Mouse (Mus musculus) MEL (cell line): Measurements from ENCODE around the gene Fam98b. TPM values are rescaled to one million over a fixed set of nuclear protein-coding genes. Genes with fewer than 3 reads are reported as not detected.

Experiments
- DNase-seq: peaks from one replicate; pipeline ENCODE4 v3.0.0; 2011; ENCODE audit warnings: low read depth, low spot score
- H3K27ac ChIP-seq: 2 replicates; pipeline ENCODE4 v1.5.1; 2012; ENCODE audit warnings: low read depth, mild to moderate bottlenecking, control low read depth, low read length, moderate library complexity; ENCODE audit not compliant: control insufficient read depth
- H3K27me3 ChIP-seq, 2 experiments: fragments of 150-350 bp in 1 of 2; sonication (generic) in 1 of 2; 2 replicates each; pipeline ENCODE4 v1.6.1; 2012; ENCODE audit warnings: low read length in 2 of 2, mild to moderate bottlenecking in 2 of 2, improper control_type of control experiment in 1 of 2, moderate library complexity in 1 of 2; ENCODE audit not compliant: insufficient read depth in 2 of 2, control insufficient read depth in 1 of 2
- H3K36me3 ChIP-seq, 2 experiments: 2 replicates each; pipeline ENCODE4 v1.6.1; 2012 to 2014; ENCODE audit warnings: low read length in 2 of 2, improper control_type of control experiment in 1 of 2, inconsistent platforms in 1 of 2, mild to moderate bottlenecking in 1 of 2; ENCODE audit not compliant: insufficient read depth in 2 of 2, control insufficient read depth in 1 of 2
- H3K4me1 ChIP-seq, 2 experiments: fragments of 150-350 bp in 1 of 2; sonication (generic) in 1 of 2; 2 replicates each; pipeline ENCODE4 v1.6.1; 2012; ENCODE audit warnings: low read length in 2 of 2, improper control_type of control experiment in 1 of 2, mild to moderate bottlenecking in 1 of 2; ENCODE audit not compliant: insufficient read depth in 2 of 2, control insufficient read depth in 1 of 2
- H3K4me3 ChIP-seq, 2 experiments: fragments of 150-350 bp in 1 of 2; sonication (generic) in 1 of 2; 2 replicates each; pipeline ENCODE4 v1.5.1; 2012; ENCODE audit warnings: low read depth in 2 of 2, low read length in 2 of 2, mild to moderate bottlenecking in 2 of 2, moderate library complexity in 2 of 2, control low read depth in 1 of 2, improper control_type of control experiment in 1 of 2; ENCODE audit not compliant: control insufficient read depth in 1 of 2, insufficient read depth in 1 of 2
- H3K79me2 ChIP-seq: 2 replicates; pipeline ENCODE4 v1.6.1; 2012; ENCODE audit warnings: mild to moderate bottlenecking, low read length, moderate library complexity; ENCODE audit not compliant: control insufficient read depth, poor library complexity, insufficient read depth
- H3K9ac ChIP-seq: 2 replicates; pipeline ENCODE4 v1.6.1; 2012; ENCODE audit warnings: low read depth, mild to moderate bottlenecking, control low read depth, low read length, moderate library complexity; ENCODE audit not compliant: control insufficient read depth, poor library complexity, severe bottlenecking
- H3K9me3 ChIP-seq: fragments of 150-350 bp; sonication (generic); replicated peaks from 2 replicates; pipeline ENCODE4 v1.6.1; 2012; ENCODE audit warnings: mild to moderate bottlenecking, low read length, improper control_type of control experiment, moderate library complexity; ENCODE audit not compliant: insufficient read depth
- CHD1 ChIP-seq: IDR thresholded peaks from 2 replicates; pipeline ENCODE4 v1.6.1; 2012; ENCODE audit warnings: low read depth, mild to moderate bottlenecking, inconsistent platforms, low read length, improper control_type of control experiment
- CTCF ChIP-seq, 3 experiments: IDR thresholded peaks in 2 of 3; conservative IDR thresholded peaks in 1 of 3; 2 replicates each; pipeline ENCODE4 v1.5.1; 2011 to 2012; ENCODE audit warnings: low read length in 3 of 3, low read depth in 2 of 3, mild to moderate bottlenecking in 2 of 3, improper control_type of control experiment in 1 of 3, inconsistent platforms in 1 of 3, mixed read lengths in 1 of 3, moderate library complexity in 1 of 3; ENCODE audit not compliant: control insufficient read depth in 1 of 3, insufficient read depth in 1 of 3, poor library complexity in 1 of 3, severe bottlenecking in 1 of 3
- ETS1 ChIP-seq: IDR thresholded peaks from 2 replicates; pipeline ENCODE4 v1.6.1; 2012; ENCODE audit warnings: low read depth, mild to moderate bottlenecking, inconsistent platforms, low read length, improper control_type of control experiment, moderate library complexity
- GABPA ChIP-seq: IDR thresholded peaks from 2 replicates; pipeline ENCODE4 v1.6.1; 2012; ENCODE audit warnings: low read depth, mild to moderate bottlenecking, inconsistent platforms, low read length, improper control_type of control experiment, moderate library complexity
- GATA1 ChIP-seq: IDR thresholded peaks from 2 replicates; pipeline ENCODE4 v1.6.1; 2011; ENCODE audit warnings: low read depth, low read length, improper control_type of control experiment
- JUND ChIP-seq: IDR thresholded peaks from 2 replicates; pipeline ENCODE4 v1.6.1; 2011; ENCODE audit warnings: low read depth, mild to moderate bottlenecking, improper control_type of control experiment, low read length
- MAX ChIP-seq: IDR thresholded peaks from 2 replicates; pipeline ENCODE4 v1.6.1; 2011; ENCODE audit warnings: low read length, improper control_type of control experiment
- MEF2A ChIP-seq: IDR thresholded peaks from 2 replicates; pipeline ENCODE4 v1.6.1; 2014; ENCODE audit warnings: low read depth, mild to moderate bottlenecking, inconsistent platforms, low read length, improper control_type of control experiment; ENCODE audit not compliant: poor library complexity, insufficient replicate concordance, severe bottlenecking; ENCODE audit errors: extremely low read depth
- MXI1 ChIP-seq: IDR thresholded peaks from 2 replicates; pipeline ENCODE4 v1.6.1; 2011; ENCODE audit warnings: mild to moderate bottlenecking, low read depth, low read length, improper control_type of control experiment
- MYB ChIP-seq: IDR thresholded peaks from 2 replicates; pipeline ENCODE4 v1.6.1; 2011; ENCODE audit warnings: mild to moderate bottlenecking, low read depth, low read length, improper control_type of control experiment
- MYC ChIP-seq: IDR thresholded peaks from 2 replicates; pipeline ENCODE4 v1.6.1; 2011; ENCODE audit warnings: low read depth, mild to moderate bottlenecking, low read length, improper control_type of control experiment, moderate library complexity
- POLR2AphosphoS2 ChIP-seq: IDR thresholded peaks from 2 replicates; pipeline ENCODE4 v1.6.1; 2011; ENCODE audit warnings: low read length, improper control_type of control experiment
- SIN3A ChIP-seq: IDR thresholded peaks from 2 replicates; pipeline ENCODE4 v1.6.1; 2012; ENCODE audit warnings: low read length, improper control_type of control experiment, inconsistent platforms
- SMC3 ChIP-seq: IDR thresholded peaks from 2 replicates; pipeline ENCODE4 v1.6.1; 2011; ENCODE audit warnings: low read depth, low read length, improper control_type of control experiment
- TAL1 ChIP-seq: IDR thresholded peaks from 2 replicates; pipeline ENCODE4 v1.6.1; 2012; ENCODE audit warnings: mild to moderate bottlenecking, inconsistent platforms, low read length, moderate library complexity, mixed read lengths
- TBP ChIP-seq: IDR thresholded peaks from 2 replicates; pipeline ENCODE4 v1.8.0; 2011; ENCODE audit warnings: low read depth, low read length, improper control_type of control experiment
- TCF12 ChIP-seq: IDR thresholded peaks from 2 replicates; pipeline ENCODE4 v1.6.1; 2014; ENCODE audit warnings: low read depth, mild to moderate bottlenecking, inconsistent platforms, low read length, improper control_type of control experiment, moderate library complexity
- USF1 ChIP-seq: IDR thresholded peaks from 2 replicates; pipeline ENCODE4 v1.6.1; 2014; ENCODE audit warnings: low read depth, mild to moderate bottlenecking, inconsistent platforms, low read length, improper control_type of control experiment, moderate library complexity
- ZMIZ1 ChIP-seq: IDR thresholded peaks from 2 replicates; pipeline ENCODE4 v1.6.1; 2012; ENCODE audit warnings: low read depth, mild to moderate bottlenecking, inconsistent platforms, low read length, improper control_type of control experiment, moderate library complexity
- ZNF384 ChIP-seq: IDR thresholded peaks from 2 replicates; pipeline ENCODE4 v1.6.1; 2012; ENCODE audit warnings: low read depth, mild to moderate bottlenecking, inconsistent platforms, low read length, improper control_type of control experiment
- polyA plus RNA-seq, 2 experiments: library from polyadenylated mRNA; stranded (reverse) in 1 of 2; unstranded in 1 of 2; fragments of >175 nt in 1 of 2; fragments of >200 nt in 1 of 2; gene quantifications; 2 replicates each; pipeline versions ENCODE4 v1.2.1 to v1.2.4; 2012; ENCODE audit warnings: low replicate concordance in 2 of 2, low read depth in 1 of 2; ENCODE audit not compliant: insufficient read length in 2 of 2, insufficient read depth in 1 of 2, missing spikeins in 1 of 2
- total RNA-seq: library from RNA; depleted of rRNA; stranded (reverse); fragments of 300-350 nt; gene quantifications from 2 replicates; pipeline ENCODE4 v1.2.3, GENCODE M21; 2012

Fam98b gene
- total and polyA plus RNA-seq, 3 experiments, result 14.3 to 228 (median 54.9) TPM

GRCm38 (mm10) chr2:117307959-117308358 lies 58.4 kb downstream of the Fam98b start:
- DNase-seq, result no peak
- Histone ChIP-seq H3K79me2 (no peaks in the 10 kb centered on the region), H3K9me3 (no peaks in the 10 kb centered on the region), H3K27ac (no peak overlapping the region), H3K4me1 (no peaks in the 10 kb centered on the region), H3K9ac (no peak overlapping the region), H3K36me3 (no peaks in the 10 kb centered on the region), H3K27me3 (no peaks in the 10 kb centered on the region), H3K4me3 (no peak overlapping the region)
- TF ChIP-seq ZMIZ1 (no peak), ETS1 (no peak), SMC3 (no peak), CTCF (IDR thresholded peaks at IDR 0.05 in 2 of 3, conservative IDR thresholded peaks at IDR 0.05 in 1 of 3; ENCODE audit: control insufficient read depth in 1 of 3, insufficient read depth in 1 of 3, low read depth in 2 of 3, low read length in 3 of 3, poor library complexity in 1 of 3, severe bottlenecking in 1 of 3) (no peak), CHD1 (no peak), MYB (no peak), TAL1 (no peak), JUND (no peak), GABPA (no peak), MAX (no peak)

- Histone ChIP-seq H3K9ac (no peak overlapping the region), H3K4me3 (no peak overlapping the region), H3K36me3 (no peaks in the 10 kb centered on the region), H3K79me2 (no peaks in the 10 kb centered on the region), H3K27ac (no peak overlapping the region), H3K4me1 (no peaks in the 10 kb centered on the region), H3K27me3 (no peaks in the 10 kb centered on the region)
- no peak for DNase-seq
- TF ChIP-seq GATA1 (no peak), TBP (no peak), ZNF384 (no peak), MAX (no peak), TAL1 (no peak), SIN3A (no peak), CTCF (IDR thresholded peaks at IDR 0.05 in 2 of 3, conservative IDR thresholded peaks at IDR 0.05 in 1 of 3; ENCODE audit: control insufficient read depth in 1 of 3, insufficient read depth in 1 of 3, low read depth in 2 of 3, low read length in 3 of 3, poor library complexity in 1 of 3, severe bottlenecking in 1 of 3) (no peak), MEF2A (no peak), POLR2AphosphoS2 (no peak), CHD1 (no peak), ETS1 (no peak), JUND (no peak), TCF12 (no peak), MXI1 (no peak), MYC (no peak), USF1 (no peak)
- TF ChIP-seq, all 39 proteins: peak for 0
- no peaks in the 10 kb centered on the region for H3K9me3 ChIP-seq
Measured at GRCm38 (mm10) chr2:117309046-117309445, 59.5 kb downstream of the Fam98b start.
